Mouse (Mus musculus) limb, embryonic 15.5 days (tissue): ENCODE results near the gene Defa33. TPM values are rescaled to one million over a fixed set of nuclear protein-coding genes. Genes with fewer than 3 reads are reported as not detected.
"Not testable (repeated sequence)": the region's sequence is repeated elsewhere in the genome, so short reads cannot be mapped to it uniquely, and the experiment has no call there.

Experiments used
- ATAC-seq: fragments of 200-750 bp; cut with Nextera tagmentation; 2 replicates; pipeline ENCODE4 v1.8.0; 2017; ENCODE audit warnings: low read depth, moderate TSS enrichment; ENCODE audit not compliant: insufficient number of reproducible peaks, low FRiP score, low TSS enrichment
- H3K27ac ChIP-seq: fragments of 300-500 bp; sonication (generic); 2 replicates; pipeline ENCODE4 v1.5.1; 2015; ENCODE audit warnings: moderate library complexity, mild to moderate bottlenecking, inconsistent platforms
- H3K27me3 ChIP-seq: fragments of 300-500 bp; sonication (generic); 2 replicates; pipeline ENCODE4 v1.6.1; 2015; ENCODE audit warnings: inconsistent platforms
- H3K36me3 ChIP-seq: fragments of 300-500 bp; sonication (generic); 2 replicates; pipeline ENCODE4 v1.6.1; 2015; ENCODE audit warnings: inconsistent platforms
- H3K4me1 ChIP-seq: fragments of 300-500 bp; sonication (generic); 2 replicates; pipeline ENCODE4 v1.6.1; 2015; ENCODE audit warnings: inconsistent platforms
- H3K4me2 ChIP-seq: fragments of 300-500 bp; sonication (generic); 2 replicates; pipeline ENCODE4 v1.6.1; 2015; ENCODE audit warnings: mild to moderate bottlenecking, inconsistent platforms
- H3K4me3 ChIP-seq: fragments of 300-500 bp; sonication (generic); 2 replicates; pipeline ENCODE4 v1.5.1; 2015; ENCODE audit warnings: mild to moderate bottlenecking, inconsistent platforms
- H3K9ac ChIP-seq: fragments of 300-500 bp; sonication (generic); 2 replicates; pipeline ENCODE4 v1.6.1; 2015; ENCODE audit warnings: inconsistent platforms
- H3K9me3 ChIP-seq: fragments of 300-500 bp; sonication (generic); 2 replicates; pipeline ENCODE4 v1.6.1; 2016; ENCODE audit warnings: inconsistent platforms
- WGBS: fragments of 180-500 bp; shearing (Covaris S2); methylation state at CpG from one replicate; pipeline ENCODE4 v1.1.7; 2015; 5-methylcytosine and 5-hydroxymethylcytosine counted together
- polyA plus RNA-seq: library from polyadenylated mRNA; unstranded; fragments of >200 nt; fragmentation: Nextera tagmentation; extraction: Ambion mirVana; gene quantifications from 2 replicates; pipeline ENCODE4 v1.2.1, GENCODE M21; 2015

The Defa33 gene
- not detected in 2 replicates for polyA plus RNA-seq

GRCm38 (mm10) chr8:21391511-21391910 is at the start of gene Defa33:
Defa33 (plus strand) TSS chr8:21391811.
- H3K27ac ChIP-seq, H3K27me3 ChIP-seq, H3K9ac ChIP-seq, H3K4me2 ChIP-seq, H3K9me3 ChIP-seq, H3K4me3 ChIP-seq, H3K4me1 ChIP-seq, H3K36me3 ChIP-seq, ATAC-seq: not testable (repeated sequence)
- WGBS = no CpG with 5 or more reads among the region's 2 CpGs

GRCm38 (mm10) chr8:21378215-21378614 is 13.4 kb upstream of the Defa33 start, which contains the start of gene Defa2:
Defa2 (plus strand) TSS chr8:21378515.
- not testable (repeated sequence) for H3K4me1 ChIP-seq, H3K27me3 ChIP-seq, H3K27ac ChIP-seq, H3K9ac ChIP-seq, H3K9me3 ChIP-seq, ATAC-seq, H3K36me3 ChIP-seq, H3K4me3 ChIP-seq, H3K4me2 ChIP-seq
- 43% methylated on average over 1 of the region's 2 CpGs for WGBS

GRCm38 (mm10) chr8:21427111-21427510 is 35.5 kb downstream of the Defa33 start, which contains the start of gene Defa36:
Defa36 (plus strand) TSS chr8:21427411.
- ATAC-seq, H3K36me3 ChIP-seq, H3K4me3 ChIP-seq: not testable (repeated sequence)

More at GRCm38 (mm10) chr8:21427111-21427510, 35.5 kb downstream of the Defa33 start, which contains the start of gene Defa36:
- not testable (repeated sequence) for H3K4me2 ChIP-seq, H3K9me3 ChIP-seq, H3K9ac ChIP-seq, H3K27me3 ChIP-seq, H3K4me1 ChIP-seq, H3K27ac ChIP-seq
- no CpG with 5 or more reads among the region's 1 CpGs for WGBS

Other genes starting within 250 kb of the Defa33 start
- gene Defa22, start 229.5 kb upstream of the Defa33 start, polyA plus RNA-seq = not detected in 2 replicates
- not detected in 2 replicates for gene Defa31, start 200.2 kb upstream of the Defa33 start, polyA plus RNA-seq
- not detected in 2 replicates for gene Gm15293, start 190.2 kb upstream of the Defa33 start, polyA plus RNA-seq
- not detected in 2 replicates for gene Gm15292, start 142.1 kb upstream of the Defa33 start, polyA plus RNA-seq
- gene Defa27, start 76.3 kb upstream of the Defa33 start, polyA plus RNA-seq = not detected in 2 replicates
- not detected in 2 replicates for gene Defa29, start 64.8 kb upstream of the Defa33 start, polyA plus RNA-seq
- gene Defa2, start 13.3 kb upstream of the Defa33 start, polyA plus RNA-seq = not detected in 2 replicates
- not detected in 2 replicates for gene Defa36, start 35.6 kb downstream of the Defa33 start, polyA plus RNA-seq
- not detected in 2 replicates for gene Gm7849, start 64.7 kb downstream of the Defa33 start, polyA plus RNA-seq
- not detected in 2 replicates for gene Defa20, start 117.4 kb downstream of the Defa33 start, polyA plus RNA-seq
- gene Defa32, start 137.2 kb downstream of the Defa33 start, polyA plus RNA-seq = not detected in 2 replicates
- gene Defa37, start 173.6 kb downstream of the Defa33 start, polyA plus RNA-seq = not detected in 2 replicates
- not detected in 2 replicates for gene Defa28, start 191.2 kb downstream of the Defa33 start, polyA plus RNA-seq
- gene Gm7861, start 202.7 kb downstream of the Defa33 start, polyA plus RNA-seq = not detected in 2 replicates
- not detected in 2 replicates for gene Defa26, start 226.4 kb downstream of the Defa33 start, polyA plus RNA-seq